Mouse (Mus musculus) ES-E14 (cell line): Measurements from ENCODE around the gene Igfals.

Experiments
- CHD2 ChIP-seq: IDR thresholded peaks from 2 replicates; pipeline ENCODE4 v1.6.1; 2014; ENCODE audit warnings: mild to moderate bottlenecking, low read depth, low read length, inconsistent platforms
- MAFK ChIP-seq: IDR thresholded peaks from 2 replicates; pipeline ENCODE4 v1.6.1; 2014; ENCODE audit warnings: mild to moderate bottlenecking, low read depth, low read length, inconsistent platforms; ENCODE audit not compliant: insufficient read depth
- ZNF384 ChIP-seq: IDR thresholded peaks from 2 replicates; pipeline ENCODE4 v1.6.1; 2012; ENCODE audit warnings: low read depth, low read length, inconsistent platforms

DNA sequence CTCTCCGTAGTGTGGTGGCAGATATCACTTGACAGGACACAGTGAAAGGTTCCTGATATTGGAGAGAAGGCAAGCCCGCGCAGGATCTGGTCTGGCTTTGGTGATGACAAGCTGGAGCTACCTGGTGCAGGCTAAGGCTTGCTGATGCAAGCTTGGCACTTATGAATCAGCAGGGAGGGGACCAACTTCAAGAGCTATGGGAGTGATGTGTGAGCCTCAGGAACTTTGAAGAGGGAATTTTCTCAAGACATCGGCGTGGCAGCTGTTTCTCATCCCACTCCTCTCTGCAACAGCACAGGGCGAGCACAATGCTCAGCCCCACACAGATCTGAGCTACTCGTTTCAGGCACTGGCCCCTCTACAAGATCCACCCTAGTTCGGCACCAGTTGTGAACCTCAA, 26.0 kb upstream of the Igfals start, which contains the start of gene Hagh:
- TF ChIP-seq CHD2, result no peak
- no peak for TF ChIP-seq ZNF384
- no peak for TF ChIP-seq MAFK
